Mouse (Mus musculus): Measurements from ENCODE around the gene Zfyve27.

GRCm38 (mm10) chr19:42166130-42166529 lies 2.4 kb downstream of the Zfyve27 start:
- peak; percentile 86; the same call in 1 of the 2 replicates for TF ChIP-seq CTCF (IDR thresholded peaks at IDR 0.05; ENCODE audit: extremely low read depth, insufficient read depth, insufficient read length, insufficient replicate concordance)
- TF ChIP-seq POLR2A (IDR thresholded peaks at IDR 0.05; ENCODE audit: low read depth, low read length), result no peak

Measured in spleen, adult 2 months (tissue).